ENCODE assay signal across 12 mouse cellular contexts in genomic region chr2:26013674-26014073, GRCm38 (mm10). TPM values are rescaled to one million over a fixed set of nuclear protein-coding genes. Genes with fewer than 3 reads are reported as not detected.
A peak's percentile ranks its signal among the peaks of the same experiment; 100 is the strongest.
DNase-seq lines count a peak whose midpoint lies in the region; ATAC-seq and TF ChIP-seq lines count a peak whose summit lies in the region.
"Had no signal": no experiment of that assay in that cellular context is flagged by ENCODE, and none has a peak within 500 bp of the region (broad histone marks: within the 10 kb centered on the region; RNA-seq: fewer than 3 reads in every experiment).

No protein-coding gene starts in this region.

- H3K36me3 ChIP-seq in kidney, embryonic 15.5 days, result peaks cover 77% of the 10 kb centered on the region
- peaks cover 91% of the 10 kb centered on the region for H3K36me3 ChIP-seq in liver, embryonic 14.5 days (replicated peaks; ENCODE audit: control insufficient read depth, insufficient read depth, low read depth)
- H3K36me3 ChIP-seq in stomach, embryonic 15.5 days, result peaks cover 54% of the 10 kb centered on the region

- H3K27ac ChIP-seq in kidney, embryonic 15.5 days, result no peak overlapping the region
- peak overlapping the region; percentile 99 for H3K27ac ChIP-seq in liver, embryonic 14.5 days
- no peak overlapping the region for H3K27ac ChIP-seq in stomach, embryonic 15.5 days
- H3K27ac ChIP-seq: hindbrain, embryonic 12.5 days; midbrain, embryonic 13.5 days had no signal

- peak; percentile 87 for ATAC-seq in kidney, embryonic 15.5 days (replicated peaks; ENCODE audit: low FRiP score)
- ATAC-seq in common myeloid progenitor, adult 5-6 weeks (replicated peaks; ENCODE audit: low read depth, poor library complexity, severe bottlenecking), result peak; percentile 56
- peak; percentile 97 for ATAC-seq in liver, embryonic 14.5 days (ENCODE audit: insufficient read depth)
- ATAC-seq in stomach, embryonic 15.5 days (ENCODE audit: insufficient read depth, low FRiP score, low read depth), result peak; percentile 95
- ATAC-seq: CD4-positive, CD25-positive, alpha-beta regulatory T cell, adult 4 months; midbrain, embryonic 13.5 days had no signal

- H3K27me3 ChIP-seq in kidney, embryonic 15.5 days, result no peaks in the 10 kb centered on the region
- H3K27me3 ChIP-seq in liver, embryonic 14.5 days (ENCODE audit: control insufficient read depth, insufficient read depth, low read length), result no peaks in the 10 kb centered on the region
- H3K27me3 ChIP-seq in stomach, embryonic 15.5 days (replicated peaks), result no peaks in the 10 kb centered on the region
- H3K27me3 ChIP-seq: hindbrain, embryonic 12.5 days; midbrain, embryonic 13.5 days had no signal

- H3K9me3 ChIP-seq in kidney, embryonic 15.5 days (replicated peaks), result no peaks in the 10 kb centered on the region
- H3K9me3 ChIP-seq in liver, embryonic 14.5 days (ENCODE audit: control insufficient read depth, low read length), result no peaks in the 10 kb centered on the region
- H3K9me3 ChIP-seq in stomach, embryonic 15.5 days, result no peaks in the 10 kb centered on the region
- H3K9me3 ChIP-seq: hindbrain, embryonic 12.5 days; midbrain, embryonic 13.5 days had no signal

- no peak for TF ChIP-seq CTCF in liver, embryonic 14.5 days (IDR thresholded peaks at IDR 0.05; ENCODE audit: low read depth)

- peak; percentile 98 for TF ChIP-seq EP300 in liver, embryonic 14.5 days (IDR thresholded peaks at IDR 0.05; ENCODE audit: low read depth)

- H3K9ac ChIP-seq in kidney, embryonic 15.5 days, result no peak overlapping the region
- H3K9ac ChIP-seq in liver, embryonic 14.5 days (replicated peaks), result peak overlapping the region; percentile 97
- H3K9ac ChIP-seq in stomach, embryonic 15.5 days, result no peak overlapping the region
- H3K9ac ChIP-seq: hindbrain, embryonic 12.5 days; midbrain, embryonic 13.5 days had no signal

- peaks cover 5% of the 10 kb centered on the region; the same call in 1 of the 2 replicates for H3K4me1 ChIP-seq in kidney, embryonic 15.5 days
- H3K4me1 ChIP-seq in liver, embryonic 14.5 days (replicated peaks; ENCODE audit: control insufficient read depth in 2 of 2, insufficient read depth in 2 of 2, low read length in 1 of 2), result peaks cover 63 to 72% of the 10 kb centered on the region in 2 experiments
- no peaks in the 10 kb centered on the region for H3K4me1 ChIP-seq in stomach, embryonic 15.5 days

- H3K4me3 ChIP-seq in kidney, embryonic 15.5 days (replicated peaks), result no peak overlapping the region
- peak overlapping the region; percentile 67 to 86 for H3K4me3 ChIP-seq in liver, embryonic 14.5 days (ENCODE audit: insufficient read depth in 1 of 2, low read depth in 2 of 2, low read length in 2 of 2)
- H3K4me3 ChIP-seq in stomach, embryonic 15.5 days (replicated peaks), result no peak overlapping the region
- H3K4me3 ChIP-seq: hindbrain, embryonic 12.5 days; midbrain, embryonic 13.5 days had no signal

- DNase-seq in kidney, postnatal 36 days, result no peak
- DNase-seq in liver, embryonic 14.5 days (ENCODE audit: low read depth in 3 of 3, low spot score in 3 of 3), result peak; percentile 94 to 96 (median 94)
- DNase-seq in cerebellum, postnatal 10 days, result no peak
- DNase-seq in left cerebral cortex, adult 18-20 months (ENCODE audit: low spot score in 2 of 2), result no peak
- DNase-seq: cerebellum, postnatal 25 days; thymus, postnatal 4 days had no signal

- no peak overlapping the region for H3K4me2 ChIP-seq in kidney, embryonic 15.5 days
- peak overlapping the region; percentile 100 for H3K4me2 ChIP-seq in liver, embryonic 14.5 days (ENCODE audit: low read depth)
- H3K4me2 ChIP-seq in stomach, embryonic 15.5 days, result no peak overlapping the region
- H3K4me2 ChIP-seq: hindbrain, embryonic 12.5 days; midbrain, embryonic 13.5 days had no signal

- 95% methylated on average over 3 of the region's 3 CpGs for WGBS in kidney, embryonic 15.5 days
- WGBS in liver, embryonic 14.5 days (ENCODE audit: insufficient replicate concordance), result 13% methylated on average over 3 of the region's 3 CpGs
- WGBS in stomach, embryonic 15.5 days, result 77% methylated on average over 3 of the region's 3 CpGs

RNA-seq across cellular contexts. Expression of gene Ubac1, which starts 7.9 kb away (rescaled TPM):
- polyA plus RNA-seq in kidney, embryonic 15.5 days (2015; fragmentation: Nextera tagmentation; extraction: Ambion mirVana), result 89.8 and 94.5 TPM in 2 replicates
- 69.9 and 79.7 TPM in 2 replicates for total RNA-seq in common myeloid progenitor, adult 5-6 weeks (2017)
- 259 and 320 TPM in 2 replicates for polyA plus RNA-seq in liver, embryonic 14.5 days (2012; rRNA removed)
- polyA plus RNA-seq in liver, embryonic 14.5 days (2014; fragmentation: Nextera tagmentation; extraction: Ambion mirVana), result 504 and 526 TPM in 2 replicates
- polyA plus RNA-seq in stomach, embryonic 15.5 days (2015; fragmentation: Nextera tagmentation; extraction: Ambion mirVana), result 87.6 and 105 TPM in 2 replicates
- total RNA-seq in left cerebral cortex, adult 18-20 months (2021), result 10 to 100 TPM; 55.6 to 59.6 TPM

RNA-seq across cellular contexts. Expression of gene Camsap1, which starts 30.6 kb away (rescaled TPM):
- polyA plus RNA-seq in kidney, embryonic 15.5 days (2015; fragmentation: Nextera tagmentation; extraction: Ambion mirVana), result 18.6 and 18.9 TPM in 2 replicates
- total RNA-seq in common myeloid progenitor, adult 5-6 weeks (2017), result 46.6 and 58.5 TPM in 2 replicates
- polyA plus RNA-seq in liver, embryonic 14.5 days (2012; rRNA removed), result 2.3 and 2.8 TPM in 2 replicates
- polyA plus RNA-seq in liver, embryonic 14.5 days (2014; fragmentation: Nextera tagmentation; extraction: Ambion mirVana), result 4.7 and 6.6 TPM in 2 replicates
- 18.6 and 19.0 TPM in 2 replicates for polyA plus RNA-seq in stomach, embryonic 15.5 days (2015; fragmentation: Nextera tagmentation; extraction: Ambion mirVana)
- total RNA-seq in left cerebral cortex, adult 18-20 months (2021), result 100 to 1,000 TPM; 155 to 171 TPM

Comparison
In these comparisons a context has a peak if more than half of its experiments do, and no peak if none do; other contexts are left out.
1. H3K4me3 ChIP-seq: peak in liver, embryonic 14.5 days (2 of 2); none in kidney, embryonic 15.5 days (single experiment) and stomach, embryonic 15.5 days (single experiment).
2. DNase-seq: peak in liver, embryonic 14.5 days (3 of 3); none in kidney, postnatal 36 days (0 of 2), cerebellum, postnatal 10 days (0 of 2) and left cerebral cortex, adult 18-20 months (0 of 2).
3. Peak in every context shown above with its lines, with median percentiles within 50 percentile points of each other: ATAC-seq.